Mouse (Mus musculus): ENCODE data around the gene Adcy6. TPM values are rescaled to one million over a fixed set of nuclear protein-coding genes. Genes with fewer than 3 reads are reported as not detected.

Gene Adcy6
- total and polyA plus RNA-seq, 3 experiments: 0.06 to 1.5 TPM; not detected in 1

DNA sequence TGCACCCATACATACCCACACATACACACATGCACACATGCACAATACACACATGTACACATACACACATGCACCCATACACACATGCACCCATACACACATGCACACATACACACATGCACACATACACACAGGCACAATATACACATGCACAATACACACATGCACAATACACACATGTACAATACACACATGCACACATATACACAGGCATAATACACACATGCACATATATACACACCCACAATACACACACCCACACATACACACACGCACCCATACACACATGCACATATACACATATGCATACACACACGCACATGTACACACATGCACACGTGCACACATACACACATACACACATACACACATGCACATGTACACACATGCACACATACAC lies 2.4 kb upstream of the Adcy6 start:
- in situ Hi-C loops (cut with MboI; ENCODE audit: low pct_ligation_motif_present, low pct_unique_long_range_greater_than_20kb, low sequenced_read_pairs): no loop called here
- TF ChIP-seq MAZ (IDR thresholded peaks at IDR 0.05; ENCODE audit: low read depth, low read length): no peak
- no peak for TF ChIP-seq ELF1 (IDR thresholded peaks at IDR 0.05; ENCODE audit: low read depth, low read length)
- no peak for TF ChIP-seq CHD2 (IDR thresholded peaks at IDR 0.05; ENCODE audit: low read length)
- TF ChIP-seq UBTF (IDR thresholded peaks at IDR 0.05; ENCODE audit: low read depth, low read length): no peak
- peaks cover 70% of the 10 kb centered on the region for H3K27me3 ChIP-seq (replicated peaks)

GRCm38 (mm10) chr15:98610131-98610633 lies 306 bp upstream of the Adcy6 start:
- peaks cover 0 to 3% of the 10 kb centered on the region in 2 experiments; a peak in 1 of 4 replicates for H3K4me1 ChIP-seq (ENCODE audit: control insufficient read depth in 1 of 2, insufficient read depth in 2 of 2)
- H3K4me2 ChIP-seq (ENCODE audit: insufficient read depth, low read depth, poor library complexity, severe bottlenecking): peak overlapping the region; percentile 78
- no peak overlapping the region for H3K4me3 ChIP-seq (replicated peaks in 1 of 3; ENCODE audit: low read depth in 2 of 3, low read length in 2 of 3, poor library complexity in 1 of 3)
- no peak for DNase-seq (ENCODE audit: extremely low read depth)
- no peaks in the 10 kb centered on the region for H3K79me2 ChIP-seq (replicated peaks; ENCODE audit: control insufficient read depth, extremely low read depth, insufficient read depth, poor library complexity, severe bottlenecking)
- in situ Hi-C loops (cut with MboI; ENCODE audit: low pct_ligation_motif_present, low pct_unique_long_range_greater_than_20kb, low sequenced_read_pairs): no loop called here
- no peaks in the 10 kb centered on the region for H3K36me3 ChIP-seq (replicated peaks in 1 of 2; ENCODE audit: control insufficient read depth in 1 of 2, insufficient read depth in 1 of 2, low read length in 1 of 2)
- no peak overlapping the region for H3K27ac ChIP-seq (ENCODE audit: insufficient read depth, low read depth)
- peaks cover 71% of the 10 kb centered on the region for H3K27me3 ChIP-seq (replicated peaks)
- no peak for TF ChIP-seq JUND (conservative IDR thresholded peaks at IDR 0.05; ENCODE audit: low read depth, low read length)
- TF ChIP-seq CHD2 (IDR thresholded peaks at IDR 0.05; ENCODE audit: low read length): no peak
- TF ChIP-seq CTCF (conservative IDR thresholded peaks at IDR 0.05 in 1 of 2, IDR thresholded peaks at IDR 0.05 in 1 of 2; ENCODE audit: low read depth in 2 of 2, low read length in 2 of 2): no peak
- TF ChIP-seq ETS1 (conservative IDR thresholded peaks at IDR 0.05; ENCODE audit: low read depth, low read length): no peak
- no peak for TF ChIP-seq MEF2A (IDR thresholded peaks at IDR 0.05; ENCODE audit: borderline replicate concordance, low read depth, low read length)
- no peak for TF ChIP-seq EP300 (IDR thresholded peaks at IDR 0.05; ENCODE audit: low read length)
- TF ChIP-seq USF1 (IDR thresholded peaks at IDR 0.05; ENCODE audit: low read depth, low read length): no peak
- TF ChIP-seq ELF1 (IDR thresholded peaks at IDR 0.05; ENCODE audit: low read depth, low read length): no peak
- TF ChIP-seq NRF1 (IDR thresholded peaks at IDR 0.05; ENCODE audit: low read depth, low read length): no peak
- no peak for TF ChIP-seq IRF4 (IDR thresholded peaks at IDR 0.05; ENCODE audit: low read depth, low read length)
- no peak for TF ChIP-seq SIN3A (IDR thresholded peaks at IDR 0.05; ENCODE audit: low read length)
- TF ChIP-seq E2F4 (IDR thresholded peaks at IDR 0.05; ENCODE audit: insufficient replicate concordance, low read depth, low read length): no peak
- no peak for TF ChIP-seq CHD1 (IDR thresholded peaks at IDR 0.05; ENCODE audit: low read depth, low read length)
- TF ChIP-seq RCOR1 (conservative IDR thresholded peaks at IDR 0.05; ENCODE audit: low read depth, low read length): no peak
- TF ChIP-seq TBP (conservative IDR thresholded peaks at IDR 0.05; ENCODE audit: low read depth, low read length): no peak
- dilution Hi-C loops (cut with MboI; ENCODE audit: extremely low pct_ligation_motif_present, extremely low pct_unique_long_range_greater_than_20kb, low sequenced_read_pairs): no loop called here
- H3K9me3 ChIP-seq (replicated peaks; ENCODE audit: low read length): no peaks in the 10 kb centered on the region
- H3K9ac ChIP-seq (ENCODE audit: insufficient read depth, low read depth): no peak overlapping the region

More for the DNA sequence above, 2.4 kb upstream of the Adcy6 start:
- no peak overlapping the region for H3K27ac ChIP-seq (ENCODE audit: insufficient read depth, low read depth)
- no peak overlapping the region for H3K4me3 ChIP-seq (replicated peaks in 1 of 3; ENCODE audit: low read depth in 2 of 3, low read length in 2 of 3, poor library complexity in 1 of 3)
- H3K4me2 ChIP-seq (ENCODE audit: insufficient read depth, low read depth, poor library complexity, severe bottlenecking): no peak overlapping the region
- no peaks in the 10 kb centered on the region for H3K79me2 ChIP-seq (replicated peaks; ENCODE audit: control insufficient read depth, extremely low read depth, insufficient read depth, poor library complexity, severe bottlenecking)
- H3K9me3 ChIP-seq (replicated peaks; ENCODE audit: low read length): no peaks in the 10 kb centered on the region
- H3K36me3 ChIP-seq (replicated peaks in 1 of 2; ENCODE audit: control insufficient read depth in 1 of 2, insufficient read depth in 1 of 2, low read length in 1 of 2): no peaks in the 10 kb centered on the region
- peaks cover 3 to 4% of the 10 kb centered on the region in 2 experiments; a peak in 3 of 4 replicates for H3K4me1 ChIP-seq (ENCODE audit: control insufficient read depth in 1 of 2, insufficient read depth in 2 of 2)
- no peak overlapping the region for H3K9ac ChIP-seq (ENCODE audit: insufficient read depth, low read depth)
- dilution Hi-C loops (cut with MboI; ENCODE audit: extremely low pct_ligation_motif_present, extremely low pct_unique_long_range_greater_than_20kb, low sequenced_read_pairs): no loop called here
- no peak for DNase-seq (ENCODE audit: extremely low read depth)

Measured in CH12.LX (cell line).